Mouse (Mus musculus): Measurements from ENCODE around the gene Copg2.
"Not testable (repeated sequence)": the region's sequence is repeated elsewhere in the genome, so short reads cannot be mapped to it uniquely, and the experiment has no call there.

Copg2 gene

DNA sequence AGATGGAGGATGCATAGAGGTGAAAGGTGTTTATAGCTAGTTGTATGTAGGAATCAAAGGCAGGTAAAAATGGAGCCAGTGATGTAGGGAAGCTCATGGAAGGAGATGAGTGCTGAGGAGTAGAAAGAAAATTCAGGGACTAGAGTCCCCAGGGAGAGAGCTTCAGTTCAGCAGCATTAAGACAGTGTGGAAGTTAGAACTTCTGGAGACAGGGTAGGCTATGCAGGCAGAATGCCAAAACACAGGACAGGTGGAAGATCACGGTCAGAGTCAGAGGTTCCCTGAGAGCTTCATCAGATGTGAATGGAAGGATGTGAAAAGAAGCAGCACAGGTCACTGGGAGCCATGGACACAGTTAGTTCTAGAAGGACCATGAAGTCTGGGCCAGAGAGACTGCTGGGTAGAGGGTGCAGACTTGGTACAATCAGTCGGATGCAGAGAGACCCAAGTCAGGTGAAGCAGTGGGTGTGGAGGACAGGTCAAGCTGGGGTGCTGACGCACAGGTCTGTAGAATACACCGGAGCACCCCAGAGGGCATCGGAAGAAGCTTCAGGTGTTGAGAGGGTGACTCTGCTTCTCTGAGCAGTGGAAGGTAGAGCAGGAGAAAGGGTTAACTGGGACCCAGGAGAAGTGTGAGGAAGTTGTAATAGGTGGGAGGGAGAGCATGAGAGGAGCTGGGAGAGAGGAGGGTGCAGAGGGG is 91.4 kb downstream of the Copg2 start:
- no peak for DNase-seq

DNA sequence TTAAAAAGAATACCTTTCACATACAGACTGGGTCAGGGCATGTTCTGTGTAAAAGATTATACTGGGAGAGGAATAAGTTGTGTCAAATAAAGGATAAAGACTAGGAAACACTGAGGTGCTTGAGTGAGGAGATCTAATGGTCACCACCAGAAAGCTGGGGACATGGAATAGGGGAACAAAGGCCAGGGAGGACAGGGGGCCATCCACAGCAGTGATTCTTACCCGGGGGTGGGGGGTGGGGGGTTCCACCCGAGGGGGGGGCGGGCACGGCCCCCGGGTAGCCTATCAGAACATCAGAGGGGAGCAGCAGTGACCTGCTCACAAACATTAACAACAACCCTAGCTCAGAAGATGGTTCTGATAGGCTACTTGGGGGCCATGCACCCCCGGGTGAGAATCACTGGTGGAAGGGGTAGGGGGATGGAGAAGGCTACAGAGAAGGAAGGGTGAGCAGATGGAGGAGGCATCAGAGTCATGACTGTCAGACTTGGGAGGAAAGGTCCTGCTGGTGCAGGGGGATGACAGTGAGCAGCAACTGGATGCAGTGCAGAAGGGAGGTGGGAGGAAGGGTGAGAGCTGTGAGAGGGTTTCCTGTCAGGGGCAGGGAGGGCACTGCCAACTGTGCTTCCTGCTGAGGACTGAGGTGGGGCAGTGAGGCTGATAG is 92.1 kb downstream of the Copg2 start:
- DNase-seq = peak; percentile 7

DNA sequence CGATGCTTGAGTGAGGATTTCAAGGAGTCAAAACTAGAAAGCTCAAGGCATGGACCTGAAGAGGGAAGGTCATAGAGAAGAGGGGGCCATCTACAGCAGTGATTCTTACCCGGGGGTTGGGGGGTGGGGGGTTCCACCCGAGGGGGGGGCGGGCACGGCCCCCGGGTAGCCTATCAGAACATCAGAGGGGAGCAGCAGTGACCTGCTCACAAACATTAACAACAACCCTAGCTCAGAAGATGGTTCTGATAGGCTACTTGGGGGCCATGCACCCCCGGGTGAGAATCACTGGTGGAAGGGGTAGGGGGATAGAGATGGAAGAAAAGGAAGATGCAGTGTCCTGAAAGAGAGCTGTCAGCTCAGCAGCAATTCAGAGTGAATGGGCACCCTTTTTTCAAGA is 93.7 kb downstream of the Copg2 start:
- DNase-seq = not testable (repeated sequence)

DNA sequence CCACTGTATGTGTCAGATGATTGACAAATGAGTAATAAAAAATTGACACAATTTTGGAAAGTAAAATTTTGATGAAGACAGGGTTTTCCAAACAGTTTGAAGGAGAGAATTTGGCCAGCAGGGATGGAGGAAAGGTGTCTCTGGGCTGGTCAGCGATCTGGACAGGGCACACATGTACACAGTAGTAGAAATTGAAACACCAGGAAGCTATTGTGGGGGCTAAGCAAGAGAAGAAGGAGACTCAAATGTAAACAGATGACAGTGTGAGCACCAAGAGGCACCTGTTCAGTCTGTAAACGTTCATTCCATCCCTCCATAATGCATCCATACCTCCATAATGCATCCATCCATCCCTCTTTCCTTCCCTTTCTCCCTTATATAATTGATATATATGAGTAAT is 145.4 kb downstream of the Copg2 start:
- no peak for DNase-seq

DNA sequence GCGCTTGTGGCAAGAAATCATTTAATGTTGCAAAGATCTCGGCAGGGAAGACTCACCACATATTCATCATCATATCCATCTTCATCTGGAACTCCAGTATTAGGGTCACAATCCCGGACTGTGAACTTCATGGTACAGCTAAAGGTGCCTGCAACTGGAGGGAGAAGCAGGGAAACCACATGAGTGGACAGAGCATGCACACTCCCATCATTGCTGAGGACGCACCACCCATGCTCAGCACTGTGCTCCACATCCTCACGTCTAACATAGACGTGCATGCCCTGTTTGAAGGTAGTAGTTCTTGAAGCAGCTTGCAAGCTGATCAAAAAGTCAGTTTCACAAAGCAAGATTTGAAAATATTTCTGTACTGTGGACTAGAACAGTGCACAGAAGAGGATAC is 146.1 kb downstream of the Copg2 start:
- DNase-seq = no peak

DNA sequence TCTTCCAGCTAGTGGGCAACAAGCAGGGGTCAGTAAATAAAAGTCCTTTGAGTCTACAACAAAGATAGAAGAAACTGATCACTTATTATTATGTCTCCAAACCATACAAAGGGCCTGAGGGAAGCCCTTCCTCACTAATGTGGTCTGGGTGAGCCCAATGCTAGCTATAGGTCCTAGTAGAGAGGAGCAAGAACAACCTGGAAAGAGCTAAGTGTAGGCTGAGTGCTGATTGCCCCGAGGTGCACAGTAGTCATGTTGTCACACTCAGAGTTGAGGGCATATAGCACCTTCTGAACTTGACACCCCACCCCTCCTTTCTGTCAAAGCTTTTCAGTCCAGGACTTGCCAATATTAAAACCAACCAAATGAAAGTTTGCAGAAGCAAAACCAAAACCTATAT is 146.7 kb downstream of the Copg2 start:
- no peak for DNase-seq

DNA sequence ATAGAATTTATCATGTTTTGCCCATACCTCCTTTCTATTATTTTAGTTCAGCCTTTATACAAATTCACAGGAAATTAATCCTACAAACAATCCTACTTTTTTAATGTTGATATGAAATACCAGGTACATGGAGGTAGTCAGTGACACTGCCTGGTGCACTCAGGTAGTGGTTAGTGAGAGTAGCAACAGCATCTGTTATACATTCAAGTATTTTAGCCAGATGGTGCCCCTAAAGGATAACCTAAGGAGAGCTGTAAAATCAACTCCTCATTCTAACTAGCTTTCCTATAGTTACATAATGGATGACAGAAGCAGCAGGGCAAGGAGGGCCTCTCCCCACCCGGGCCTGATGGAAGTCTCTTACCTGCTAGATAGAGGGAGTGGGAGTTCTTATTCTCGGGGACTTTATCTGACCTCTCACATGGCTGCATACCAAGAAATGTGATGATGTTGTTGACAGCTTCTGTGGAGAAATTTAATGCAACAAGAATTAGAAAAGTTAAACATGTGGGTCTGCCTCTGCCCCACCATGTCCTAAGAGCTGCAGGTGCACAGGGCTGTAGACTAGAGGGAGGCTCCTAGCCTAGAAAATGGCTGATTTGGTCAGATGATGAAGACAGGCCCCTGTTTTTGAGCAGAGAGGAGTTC is 147.4 kb downstream of the Copg2 start:
- DNase-seq = no peak

DNA sequence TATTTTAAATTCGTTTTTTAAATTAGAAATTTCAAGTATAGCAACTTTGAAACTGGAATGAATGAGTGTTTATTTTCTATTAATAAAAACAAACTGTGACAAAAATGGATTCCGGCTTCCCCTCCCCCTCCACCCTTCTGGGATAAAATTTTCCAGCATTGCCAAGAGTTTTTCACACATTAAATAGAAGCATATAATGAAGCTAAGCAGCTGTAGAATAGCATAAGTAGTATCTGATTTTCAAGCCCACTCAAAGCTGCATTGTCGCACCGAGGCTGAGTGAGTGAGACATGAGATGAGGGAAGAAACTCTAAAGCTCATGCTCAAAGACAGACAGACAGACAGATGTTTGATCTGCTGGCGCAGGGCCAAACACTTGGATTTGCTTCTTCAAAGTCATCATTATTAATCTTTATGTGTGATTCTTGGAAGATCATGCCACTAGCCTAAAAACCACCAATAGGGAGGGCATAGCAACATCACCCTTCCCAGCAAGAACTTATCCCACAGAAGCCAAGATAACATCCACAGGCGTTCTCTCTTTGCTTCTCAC is 148.2 kb downstream of the Copg2 start:
- no peak for DNase-seq

DNA sequence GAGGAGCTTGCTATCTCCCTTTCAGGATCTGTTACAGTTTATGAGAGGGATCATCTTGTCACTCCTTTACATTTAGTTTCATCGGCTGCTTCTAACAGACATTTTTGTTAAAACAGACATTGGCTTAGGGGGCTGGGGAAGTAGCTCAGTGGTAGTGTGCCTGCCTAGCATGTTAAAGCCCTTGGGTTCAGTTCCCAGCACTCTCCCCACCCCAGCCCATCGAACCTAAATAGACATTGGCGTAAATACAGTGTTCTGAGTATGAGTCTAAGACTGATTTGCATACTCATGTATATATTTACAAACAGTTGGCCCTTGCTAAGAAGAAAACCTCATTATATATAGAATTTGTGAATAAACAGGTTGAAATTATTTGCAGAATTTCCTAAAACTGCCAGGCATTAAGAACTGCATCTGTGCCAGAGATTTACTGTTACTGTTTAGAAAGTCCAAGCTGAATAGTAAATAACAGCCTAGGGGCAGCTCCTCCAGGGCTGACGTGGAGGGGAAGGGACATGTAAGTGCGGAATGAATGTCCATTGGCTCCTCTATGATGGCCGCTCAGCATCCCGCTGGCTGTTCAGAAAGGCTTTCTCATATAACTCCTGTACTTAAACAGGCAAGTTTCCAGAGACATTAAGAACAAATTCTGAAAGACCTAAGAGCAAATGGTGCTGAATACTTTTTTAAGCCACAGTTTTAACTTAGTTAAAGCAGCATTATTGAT is 148.8 kb downstream of the Copg2 start:
- no peak for DNase-seq

DNA sequence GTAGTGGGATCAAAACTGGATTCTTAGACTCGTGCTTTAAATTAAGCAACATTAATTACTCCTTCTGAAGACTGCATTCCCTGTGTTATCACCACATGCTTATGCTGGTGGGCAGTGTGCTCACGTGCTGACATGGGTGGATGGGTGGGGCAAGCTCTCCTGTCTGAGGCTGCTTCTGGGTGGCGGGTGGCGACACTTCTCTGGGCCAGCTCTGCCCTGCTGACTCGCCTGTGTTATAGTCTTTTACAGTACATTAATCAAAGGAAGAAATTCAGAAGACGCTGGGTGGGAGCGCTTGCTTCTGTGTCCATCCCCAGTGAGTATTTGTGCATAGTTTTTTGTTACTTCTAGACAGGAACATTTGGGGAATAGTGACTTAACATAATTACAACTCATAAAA is 151.0 kb downstream of the Copg2 start:
- DNase-seq = no peak

DNA sequence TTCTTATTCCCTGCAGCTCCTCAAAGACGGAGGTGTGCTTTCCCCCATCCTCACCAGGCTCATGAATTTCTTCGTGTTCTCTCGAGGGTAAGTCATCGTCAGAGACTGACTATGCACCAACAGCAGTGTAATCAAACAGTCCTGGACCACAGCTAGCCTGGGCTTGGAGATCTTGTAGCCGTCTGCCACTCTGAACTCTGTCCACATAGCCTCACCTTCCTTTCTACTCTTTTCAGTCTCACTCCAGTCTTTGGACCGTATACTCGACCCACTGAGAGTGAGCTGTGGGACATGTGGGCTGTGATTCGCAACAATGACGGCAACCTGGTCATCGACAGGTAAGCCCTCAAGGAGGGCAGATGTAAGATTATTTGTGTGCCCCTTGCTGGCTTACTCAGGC is 151.7 kb downstream of the Copg2 start:
- DNase-seq = no peak

DNA sequence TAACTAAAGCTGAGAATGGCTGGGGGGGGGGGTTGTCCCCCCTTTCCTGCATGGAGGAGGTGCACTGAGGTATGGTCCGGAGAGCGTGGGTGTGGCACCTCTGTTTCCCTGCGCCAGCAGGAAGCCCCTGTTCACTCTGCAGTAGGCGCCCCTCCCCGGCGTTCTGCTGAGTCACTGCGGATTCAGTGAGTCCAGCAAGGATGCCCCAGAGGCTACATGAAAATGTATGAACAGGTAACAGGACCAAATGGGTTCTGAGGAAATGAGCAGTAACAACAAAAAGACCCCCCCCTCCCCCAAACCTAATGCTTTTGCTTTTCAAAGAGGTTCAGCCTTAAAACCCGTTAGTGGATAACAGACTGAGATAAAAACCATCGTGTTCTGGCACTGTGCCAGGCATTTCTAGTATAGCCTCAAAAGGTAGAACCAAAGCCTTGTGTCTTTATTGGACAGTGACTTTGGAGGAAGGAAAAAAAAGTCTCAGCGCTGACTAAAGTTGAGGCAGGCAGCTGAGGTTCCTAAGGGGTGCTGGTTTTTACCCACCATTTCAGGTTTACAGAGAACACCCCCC is 157.3 kb downstream of the Copg2 start:
- DNase-seq = peak; percentile 66

DNA sequence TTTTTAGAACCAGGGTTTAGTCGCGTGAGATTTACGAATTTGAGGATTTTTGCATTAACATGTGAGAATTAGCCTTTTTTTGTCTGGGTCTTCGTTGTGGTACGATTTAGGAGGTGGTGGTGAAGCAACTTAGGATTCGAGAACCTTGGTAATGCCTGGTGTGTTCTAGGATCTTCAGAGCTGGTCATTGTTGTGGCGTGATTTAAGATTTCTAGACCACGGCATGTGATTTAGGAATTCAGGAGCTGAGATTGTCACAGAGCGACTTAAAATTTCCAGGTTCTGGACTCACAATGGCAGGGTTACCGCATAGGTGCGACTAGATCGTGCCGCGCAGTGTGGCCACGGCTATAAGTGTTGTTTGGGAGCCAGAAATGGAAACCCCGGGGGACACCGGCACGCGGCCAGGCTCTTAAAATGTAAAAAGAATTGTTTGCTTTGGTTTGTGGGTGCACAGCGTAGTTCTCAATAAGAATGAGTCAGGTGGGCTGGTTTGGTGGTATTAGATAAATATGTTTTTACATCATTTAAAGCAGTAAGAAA is 158.1 kb downstream of the Copg2 start:
- DNase-seq = no peak

DNA sequence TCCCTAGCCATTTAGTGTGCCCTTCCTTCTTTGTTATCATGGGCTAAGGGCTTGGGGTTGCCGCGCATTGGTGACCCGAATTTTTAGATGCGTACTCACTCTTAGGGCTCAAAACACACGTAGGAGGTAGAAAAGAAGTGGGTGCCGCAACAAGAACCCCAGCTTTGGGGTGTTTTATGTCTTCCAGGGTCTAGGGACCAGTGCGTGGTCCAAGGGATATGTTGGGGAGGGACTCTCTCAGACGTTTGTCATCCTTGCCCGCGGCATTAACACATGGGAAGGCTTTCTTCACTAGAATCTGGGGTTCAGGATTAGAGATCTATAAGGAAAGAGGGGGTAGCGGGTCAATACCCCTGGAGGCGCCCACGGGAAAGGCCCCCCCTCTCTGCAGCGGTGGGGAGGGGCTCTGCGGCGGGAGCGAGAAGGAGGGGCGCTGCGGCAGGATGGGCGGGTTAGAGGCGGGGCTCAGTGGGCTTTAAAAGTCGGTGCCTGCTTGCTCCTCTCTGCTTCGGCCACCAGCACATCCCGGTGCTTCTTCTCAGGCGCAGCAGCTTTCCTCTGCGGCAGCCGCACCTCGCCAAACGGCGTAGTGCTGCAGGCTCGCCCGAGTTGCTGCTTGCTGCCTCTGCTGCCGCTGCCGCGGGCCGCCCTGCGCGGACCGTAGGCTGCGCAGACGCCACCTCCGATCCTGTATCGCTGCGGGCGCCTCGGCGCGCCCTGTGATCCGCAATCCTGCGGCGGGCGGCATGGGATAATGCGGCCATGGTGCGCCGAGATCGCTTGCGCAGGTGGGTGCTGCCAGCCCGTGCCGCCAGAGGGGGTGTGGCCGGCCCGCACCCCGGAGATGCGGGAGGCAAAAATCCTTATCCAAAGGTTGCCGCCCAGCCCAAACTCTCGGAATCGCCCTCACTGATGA is 158.8 kb downstream of the Copg2 start:
- DNase-seq = peak; percentile 87

DNA sequence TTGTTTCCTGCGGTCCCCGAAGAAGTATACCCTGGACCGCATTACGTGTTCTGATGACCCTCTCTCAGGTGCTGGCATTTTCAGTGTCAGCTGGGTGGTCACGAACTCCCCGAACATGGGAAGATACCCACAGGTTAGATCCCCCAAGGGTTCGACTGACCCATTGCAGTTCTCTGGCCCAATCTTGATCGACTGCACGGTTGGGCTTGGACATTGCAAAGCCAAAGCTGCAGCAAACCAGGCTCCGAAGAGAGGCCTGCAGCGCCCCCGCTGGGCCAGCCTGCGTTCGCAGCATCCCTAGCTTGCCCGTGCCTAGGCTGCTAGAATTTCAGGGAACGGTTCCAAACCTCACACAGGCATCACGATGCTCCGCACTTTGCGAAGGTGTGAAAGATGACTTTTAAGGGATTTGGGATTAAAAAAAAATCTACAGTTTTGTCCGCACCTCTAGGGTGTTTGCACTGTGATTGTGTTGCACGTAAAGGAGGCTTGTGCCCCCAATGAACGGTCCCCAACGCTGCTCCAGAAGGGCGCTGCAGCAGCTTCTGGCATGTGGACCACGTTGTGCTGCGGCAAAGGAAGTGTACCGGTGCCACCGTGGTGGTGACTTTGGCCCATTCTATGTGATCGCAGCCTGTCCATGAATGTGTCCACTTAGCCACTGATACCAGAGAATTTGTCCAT is 159.6 kb downstream of the Copg2 start:
- DNase-seq = peak; percentile 91

DNA sequence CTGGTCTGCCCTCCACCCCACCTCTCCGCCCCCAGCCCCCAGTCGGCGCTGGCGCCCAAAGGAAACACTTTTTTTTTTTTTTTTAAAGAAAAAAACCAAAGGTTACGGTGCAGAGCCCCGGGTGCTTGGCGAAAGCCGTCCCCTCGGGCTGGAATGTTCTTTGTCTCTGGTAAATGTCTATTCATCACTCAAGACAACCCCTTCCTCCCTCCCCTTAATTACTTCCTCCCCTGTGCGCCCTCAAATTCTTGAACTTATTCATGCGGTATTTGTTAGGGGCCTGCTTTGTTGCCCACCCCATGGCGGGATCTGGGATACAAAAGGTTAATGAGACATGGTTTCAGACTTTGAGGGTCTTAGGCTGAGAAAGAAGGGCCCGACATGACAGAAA is 160.2 kb downstream of the Copg2 start:
- peak; percentile 77 for DNase-seq

DNA sequence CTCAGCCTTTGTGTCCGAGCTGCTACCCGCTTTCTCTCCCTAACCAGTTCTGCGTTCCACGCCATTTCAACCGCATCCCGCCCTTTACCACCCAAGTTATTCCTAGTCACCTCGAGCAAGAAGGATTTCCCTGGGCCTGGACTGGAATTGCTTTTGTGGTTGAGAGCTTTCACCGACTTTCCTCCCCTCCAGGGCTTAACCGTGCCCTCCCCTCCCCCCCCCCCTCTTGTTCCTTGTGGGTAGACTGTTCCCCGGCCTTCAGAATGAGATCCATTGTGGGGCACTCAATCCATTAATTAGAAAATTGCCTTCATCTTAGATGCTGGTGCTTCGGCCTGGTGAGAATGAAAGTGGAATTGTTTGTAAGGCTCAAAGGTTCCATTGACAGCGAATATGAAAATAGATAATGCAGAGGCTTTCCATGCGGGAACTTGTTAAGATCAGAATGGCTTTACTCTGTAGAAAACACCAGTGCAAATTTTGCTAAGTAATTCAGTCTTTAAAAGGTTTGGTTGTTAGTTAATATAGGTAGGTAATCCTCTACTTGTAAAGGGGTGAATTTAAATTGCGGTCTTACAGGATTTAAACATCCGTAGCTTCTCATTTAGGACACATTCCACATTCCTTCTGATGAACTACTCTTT is 160.7 kb downstream of the Copg2 start:
- DNase-seq = peak; percentile 61

DNA sequence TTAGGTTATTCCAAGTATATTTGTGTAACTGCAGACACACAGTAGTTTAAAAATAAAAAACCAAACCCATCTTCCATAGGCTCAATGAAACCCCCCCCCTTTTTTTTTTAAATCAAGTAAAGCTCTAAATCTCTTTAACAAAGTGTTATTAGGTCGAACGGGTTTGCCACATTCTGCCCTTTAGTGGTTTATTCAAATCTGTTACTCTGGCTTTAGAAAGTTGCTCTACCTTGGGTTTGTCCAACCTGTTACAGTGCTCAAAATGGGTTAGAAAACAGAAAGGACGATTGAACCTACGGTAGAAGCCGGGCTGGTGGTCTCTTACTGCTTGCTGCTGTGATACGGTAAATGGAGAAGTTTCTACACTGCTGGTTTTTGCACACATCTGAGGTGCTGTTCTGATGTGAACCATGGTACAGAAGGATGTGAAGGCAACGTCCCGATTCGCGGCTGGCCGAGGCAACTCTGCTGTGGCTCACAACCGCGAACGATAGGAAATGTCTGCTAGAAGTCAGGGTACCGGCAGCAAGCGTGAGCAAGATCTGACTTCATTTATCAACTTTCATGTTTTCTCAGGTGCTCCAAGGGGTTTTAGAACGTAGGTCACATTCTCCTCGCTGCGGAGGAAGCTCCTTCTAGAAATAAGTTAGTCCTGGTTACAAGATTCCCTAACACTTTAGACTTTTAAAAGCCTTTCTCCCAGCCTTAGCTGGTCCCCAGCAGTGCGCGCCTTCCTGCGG is 161.4 kb downstream of the Copg2 start:
- peak; percentile 54 for DNase-seq

DNA sequence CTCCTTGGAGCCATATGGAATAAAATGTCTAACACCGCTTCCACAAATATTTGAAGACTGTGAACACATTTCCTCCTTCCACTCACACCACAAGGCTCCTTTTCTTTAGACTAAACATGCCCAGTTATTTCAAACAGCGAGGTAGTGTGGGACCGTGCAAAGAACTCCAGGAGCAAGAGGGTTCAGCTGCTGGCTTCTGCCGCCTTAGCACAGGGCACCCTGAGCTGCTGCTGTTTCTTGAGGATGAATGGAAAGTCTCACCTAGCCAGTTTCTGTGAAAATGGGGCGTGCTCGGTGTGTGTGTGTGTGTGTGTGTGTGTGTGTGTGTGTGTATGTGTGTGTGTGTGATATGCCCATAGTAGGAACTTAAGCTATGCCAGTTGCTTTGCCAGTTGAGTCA is 162.1 kb downstream of the Copg2 start:
- no peak for DNase-seq

All from embryo, embryonic 11 days (tissue).